Mouse (Mus musculus): ENCODE data around the gene Dhcr7.

- TF ChIP-seq POLR2A (IDR thresholded peaks at IDR 0.05; ENCODE audit: borderline replicate concordance, extremely low read depth, low read depth, low read length) (no peak), CTCF (IDR thresholded peaks at IDR 0.05; ENCODE audit: insufficient read depth, low read length) (no peak)
These were observed 21.5 kb upstream of the Dhcr7 start for GRCm38 (mm10) chr7:143801195-143802065.

Measured in lung, adult 2 months (tissue).